Mouse (Mus musculus) small intestine, adult 2 months (tissue): Measurements from ENCODE around the gene Rbms2.
"Not testable (repeated sequence)": the region's sequence is repeated elsewhere in the genome, so short reads cannot be mapped to it uniquely, and the experiment has no call there.

Experiments used
- CTCF ChIP-seq: fragments of 200-500 bp; IDR thresholded peaks from 2 replicates; pipeline ENCODE4 v1.5.1; 2012; ENCODE audit warnings: low read depth, mild to moderate bottlenecking, control low read depth, inconsistent platforms, low read length, moderate library complexity, mixed read lengths; ENCODE audit not compliant: insufficient replicate concordance, insufficient read length; ENCODE audit errors: extremely low read depth
- POLR2A ChIP-seq: fragments of 200-500 bp; IDR thresholded peaks from 2 replicates; pipeline ENCODE4 v1.6.1; 2012; ENCODE audit warnings: low read depth, mild to moderate bottlenecking, control low read depth, inconsistent platforms, low read length, moderate library complexity

DNA sequence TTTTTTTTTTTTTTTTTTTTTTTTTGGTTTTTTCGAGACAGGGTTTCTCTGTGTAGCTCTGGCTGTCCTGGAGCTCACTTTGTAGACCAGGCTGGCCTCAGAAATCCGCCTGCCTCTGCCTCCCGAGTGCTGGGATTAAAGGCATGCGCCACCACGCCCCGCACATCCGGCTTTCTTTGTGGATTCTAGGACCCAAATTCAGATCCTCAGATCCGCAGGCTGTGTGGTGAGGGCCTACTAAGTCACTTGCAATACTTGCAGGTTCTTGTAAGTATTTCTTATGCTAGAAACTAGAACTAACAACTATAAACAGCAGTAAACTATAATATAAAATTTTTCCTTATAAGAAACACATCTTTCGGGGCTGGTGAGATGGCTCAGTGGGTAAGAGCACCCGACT, 8.7 kb downstream of the Rbms2 start:
- TF ChIP-seq POLR2A, CTCF: not testable (repeated sequence)
